Mouse (Mus musculus) kidney, adult 11 months (tissue): Measurements from ENCODE around the gene Eng.

Experiments used
- DNase-seq: peaks from one replicate; pipeline ENCODE4 v3.0.0; 2022

The Eng gene

GRCm38 (mm10) chr2:32712934-32713817, 66.8 kb downstream of the Eng start, which contains the start of gene Cdk9:
TSS of gene Cdk9 (minus strand) at chr2:32713076.
- peak; percentile 93 for DNase-seq

GRCm38 (mm10) chr2:32714117-32714986, 68.0 kb downstream of the Eng start:
- DNase-seq = no peak

- DNase-seq = no peak
Observed at GRCm38 (mm10) chr2:32714987-32715425, 68.6 kb downstream of the Eng start.

GRCm38 (mm10) chr2:32718761-32719160, 72.4 kb downstream of the Eng start:
- no peak for DNase-seq

GRCm38 (mm10) chr2:32720053-32720452, 73.7 kb downstream of the Eng start:
- DNase-seq = no peak

DNA sequence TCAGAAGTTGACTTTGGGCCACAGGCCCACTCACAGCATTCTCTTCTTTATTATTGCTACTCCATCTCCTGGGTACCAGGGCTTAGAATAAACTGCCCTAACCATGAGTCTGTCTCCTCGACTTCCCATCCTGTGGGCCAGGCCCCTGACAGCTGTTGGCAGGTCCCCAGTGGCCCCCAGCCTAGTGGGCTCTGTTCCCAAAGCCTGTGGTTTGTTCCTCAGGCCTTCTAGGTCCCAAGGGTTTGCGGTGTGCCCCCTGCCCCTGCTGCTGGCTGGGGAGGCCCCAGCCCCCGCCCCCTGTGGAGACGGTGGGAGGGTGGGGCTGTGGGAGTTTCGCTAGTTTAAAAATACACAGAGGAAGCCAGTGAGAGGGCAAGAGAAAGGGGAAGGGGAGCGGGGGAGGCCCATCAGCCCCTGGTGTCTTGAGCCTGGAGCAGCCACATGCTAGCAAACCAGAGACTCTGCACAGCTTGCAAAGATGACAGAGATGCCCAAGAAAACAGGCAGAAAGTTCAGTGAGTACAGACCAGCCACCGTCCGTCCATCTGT, 74.4 kb downstream of the Eng start, which contains the start of gene Sh2d3c:
TSS of gene Sh2d3c (plus strand) at position 375 of the 549 bp plus-strand sequence.
- DNase-seq = no peak

GRCm38 (mm10) chr2:32722046-32722445, 75.7 kb downstream of the Eng start:
- no peak for DNase-seq

DNA sequence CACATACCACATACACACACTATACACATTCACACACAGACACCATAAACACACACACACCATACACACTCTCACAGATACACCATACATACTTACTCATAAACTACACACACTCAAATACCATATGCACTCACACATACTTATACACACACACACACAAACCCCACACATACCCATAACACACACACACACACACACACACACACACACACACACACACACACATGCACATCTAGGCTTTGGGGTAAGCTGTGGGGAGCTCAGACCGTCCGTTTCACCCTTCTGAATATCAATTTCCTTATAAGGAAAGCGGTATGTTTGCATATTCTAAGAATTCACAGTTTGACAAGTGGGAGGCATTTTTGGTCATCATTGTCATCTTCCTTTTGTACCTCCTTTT, 76.2 kb downstream of the Eng start:
- no peak for DNase-seq

GRCm38 (mm10) chr2:32724149-32724548, 77.8 kb downstream of the Eng start:
- DNase-seq = no peak

DNA sequence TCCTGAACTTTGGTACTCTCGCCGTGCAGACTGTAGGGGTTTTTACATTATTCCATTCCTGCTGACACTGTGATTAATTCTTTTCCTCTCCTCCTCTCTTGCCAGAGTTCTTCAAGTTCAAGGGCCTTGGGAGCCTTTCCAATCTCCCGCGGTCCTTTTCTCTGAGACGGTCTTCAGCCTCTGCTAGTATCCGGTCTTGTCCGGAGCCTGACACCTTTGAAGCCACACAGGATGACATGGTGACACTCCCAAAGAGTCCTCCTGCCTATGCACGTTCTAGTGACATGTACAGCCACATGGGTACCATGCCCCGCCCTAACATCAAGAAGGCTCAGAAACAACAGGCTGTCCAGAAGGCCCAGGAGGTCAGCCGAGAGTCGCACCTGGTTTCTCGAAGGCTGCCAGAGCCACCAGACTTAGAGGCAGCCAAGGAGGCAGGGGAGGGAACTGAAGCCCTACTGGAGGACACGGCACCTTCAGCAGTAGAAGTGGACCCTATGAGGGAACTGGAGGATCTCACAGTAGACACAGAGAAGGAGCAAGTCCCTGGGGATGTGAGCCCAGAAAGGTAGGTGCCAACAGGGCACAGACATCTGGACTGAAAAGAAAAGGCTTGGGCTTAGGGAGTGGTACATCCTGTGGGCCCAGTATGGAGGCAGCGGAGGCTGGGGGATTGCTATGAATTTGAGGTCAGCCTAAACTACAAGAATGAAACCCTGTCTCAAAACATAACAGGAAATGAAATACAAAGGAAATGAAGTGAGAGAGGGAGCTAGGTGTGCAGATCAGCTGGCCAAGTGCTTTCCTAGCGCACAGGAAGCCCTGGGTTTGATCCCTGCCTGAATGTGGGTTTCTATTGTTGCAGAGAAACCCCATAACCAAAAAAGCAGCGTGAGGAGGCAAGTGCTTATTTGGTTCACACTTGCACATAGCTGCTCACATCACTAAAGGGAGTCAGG, 78.7 kb downstream of the Eng start:
- DNase-seq = no peak

DNA sequence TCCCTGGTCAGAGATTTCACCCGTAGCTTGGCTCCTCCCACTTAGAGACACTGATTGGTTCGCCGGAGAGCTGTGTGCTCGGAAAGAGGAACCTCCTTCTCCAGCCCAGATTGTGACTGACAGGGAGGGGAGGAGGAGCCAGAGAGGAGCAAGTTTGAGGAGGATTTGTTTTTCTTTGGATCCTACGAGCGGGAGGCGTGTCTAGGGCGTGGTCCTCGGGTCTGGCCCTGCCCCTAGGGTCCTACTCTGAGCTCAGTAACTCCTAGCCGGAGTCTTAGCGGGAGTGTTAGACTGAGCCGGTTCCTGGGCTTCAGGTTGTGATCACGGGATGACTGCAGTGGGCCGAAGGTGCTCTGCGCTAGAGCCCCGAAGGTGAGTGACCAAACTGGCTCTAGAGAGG, 81.0 kb downstream of the Eng start:
- DNase-seq = peak; percentile 98

- DNase-seq = peak; percentile 77
Observed at GRCm38 (mm10) chr2:32728463-32728862, 82.1 kb downstream of the Eng start.

- no peak for DNase-seq
Observed at GRCm38 (mm10) chr2:32729547-32729946, 83.2 kb downstream of the Eng start.

- no peak for DNase-seq
Observed at GRCm38 (mm10) chr2:32730854-32731253, 84.5 kb downstream of the Eng start.

GRCm38 (mm10) chr2:32731911-32732310, 85.5 kb downstream of the Eng start:
- DNase-seq = no peak
